Mouse (Mus musculus) left cerebral cortex, postnatal 25 days (tissue): Measurements from ENCODE around the gene Synrg. TPM values are rescaled to one million over a fixed set of nuclear protein-coding genes. Genes with fewer than 3 reads are reported as not detected.

Experiments used
- DNase-seq, 2 experiments: peaks; one replicate each; pipeline ENCODE4 v3.0.0; 2022; ENCODE audit warnings: low spot score in 2 of 2, mixed read lengths in 1 of 2
- intact Hi-C: fragments of 180-260 bp; cut with DNase I; formaldehyde crosslinking; loops from one replicate; pipeline ENCODE4 v1.15.1; 2025
- total RNA-seq, 2 experiments: library from RNA; stranded (reverse); gene quantifications; 2 replicates each; pipeline ENCODE4 v1.2.3; 2021

Synrg gene
- 10 to 100 TPM; 53.1 to 58.3 TPM for total RNA-seq

DNA sequence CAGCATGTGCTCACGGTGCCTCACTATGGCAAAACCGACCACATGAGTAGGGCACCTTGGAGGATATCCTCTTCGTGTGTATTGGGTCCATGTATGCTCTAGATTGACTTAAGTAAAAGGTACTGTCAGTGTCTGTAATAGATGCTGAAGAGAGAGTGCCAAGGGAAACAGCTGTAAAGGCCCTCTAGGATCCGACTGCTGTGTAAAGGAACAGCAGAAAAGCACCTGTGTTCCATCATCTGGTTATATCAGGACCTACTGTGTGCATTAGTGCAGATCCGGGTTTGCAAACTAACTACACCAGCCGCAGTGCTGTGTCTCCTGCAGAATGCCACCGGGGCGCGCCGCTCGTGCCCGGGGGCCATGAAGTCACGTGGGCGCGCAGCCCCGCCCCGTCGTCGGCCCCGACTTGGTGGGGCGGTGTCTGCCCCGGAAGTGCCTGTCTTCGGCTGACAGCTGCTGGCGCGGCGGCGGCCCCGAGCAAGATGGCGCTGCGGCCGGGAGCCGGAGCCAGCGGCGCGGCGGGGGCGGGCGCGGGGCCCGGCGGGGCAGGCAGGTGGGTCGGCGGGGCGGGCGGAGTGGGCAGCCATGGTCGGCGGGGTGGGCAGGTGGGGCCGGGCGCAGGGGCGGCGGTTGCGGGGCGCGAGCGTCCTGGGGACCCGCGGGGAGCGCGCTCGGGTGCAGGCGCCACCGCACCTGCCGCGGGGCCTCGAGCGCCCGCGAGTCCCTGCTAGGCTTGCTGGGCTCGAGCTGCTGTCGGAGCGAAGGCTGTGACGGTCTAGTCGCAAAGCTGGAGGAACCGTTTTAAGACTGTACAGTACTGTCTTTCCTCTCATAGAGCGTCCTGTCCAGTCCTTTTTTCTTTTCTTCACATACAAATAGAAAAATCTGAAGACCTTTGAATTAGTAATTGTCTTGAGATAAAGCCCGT, at the start of gene Synrg:
TSS of gene Synrg (plus strand) at position 438 of the 931 bp plus-strand sequence.
- intact Hi-C loops: loop anchor here (5.0 kb wide), 1 partner anchor 33 kb away; no protein-coding TSS in a partner anchor

DNA sequence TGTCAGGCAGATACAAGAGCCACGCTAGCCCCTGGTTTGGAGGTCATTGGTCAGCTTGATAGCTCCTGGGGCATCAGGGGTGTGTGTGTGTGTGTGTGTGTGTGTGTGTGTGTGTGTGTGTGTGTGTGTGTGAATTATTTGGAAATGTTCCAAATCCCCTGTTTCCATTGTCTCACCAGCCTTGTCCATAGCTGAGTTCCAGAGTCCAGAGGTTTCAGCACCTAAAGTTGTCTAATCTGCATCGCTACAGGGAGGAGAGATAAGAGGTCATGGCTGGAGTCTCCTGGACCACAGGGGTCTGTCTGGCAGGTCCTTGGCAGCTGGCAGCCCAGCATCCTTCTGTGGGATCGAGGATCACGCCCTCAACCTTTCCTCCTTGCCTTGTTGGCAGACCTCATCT, 49.7 kb upstream of the Synrg start:
- intact Hi-C loops: no loop called here

More for the DNA sequence above, at the start of gene Synrg:
- peak; percentile 88 to 92 for DNase-seq

GRCm38 (mm10) chr11:83922600-83922999, 41.6 kb upstream of the Synrg start:
- intact Hi-C loops: no loop called here

More for the DNA sequence above, 49.7 kb upstream of the Synrg start:
- DNase-seq: no peak

GRCm38 (mm10) chr11:83927097-83927496, 37.1 kb upstream of the Synrg start:
- intact Hi-C loops: no loop called here
- DNase-seq: no peak

More at GRCm38 (mm10) chr11:83922600-83922999, 41.6 kb upstream of the Synrg start:
- DNase-seq: no peak

DNA sequence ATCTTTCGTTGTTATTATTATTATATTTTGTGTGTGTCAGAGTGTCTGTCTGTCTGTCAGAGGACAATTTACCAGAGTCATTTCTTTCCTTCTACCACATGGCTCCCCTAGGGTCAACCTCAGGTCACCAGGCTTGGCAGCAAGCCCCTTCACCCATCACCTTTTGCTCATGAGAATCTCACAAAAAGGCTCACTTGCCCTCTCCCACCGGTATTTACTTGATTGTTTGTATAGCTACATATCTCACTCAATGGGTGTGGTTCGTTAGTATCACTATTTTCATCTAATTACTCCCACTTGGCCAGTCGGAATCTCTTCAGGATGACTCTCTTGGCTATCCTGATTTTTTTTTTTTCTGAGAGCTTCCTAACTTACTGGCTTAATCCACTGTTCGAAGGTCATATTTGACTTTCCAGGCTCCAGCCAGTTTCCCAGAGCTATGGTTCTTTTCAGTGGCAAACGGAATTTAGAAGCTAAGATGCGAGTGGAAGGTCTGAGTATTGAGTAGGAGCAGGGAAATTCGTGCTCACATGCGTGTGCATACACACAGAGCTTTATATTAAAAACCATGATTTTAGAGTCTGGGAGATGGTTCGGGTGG, 31.6 kb upstream of the Synrg start:
- intact Hi-C loops: no loop called here

DNA sequence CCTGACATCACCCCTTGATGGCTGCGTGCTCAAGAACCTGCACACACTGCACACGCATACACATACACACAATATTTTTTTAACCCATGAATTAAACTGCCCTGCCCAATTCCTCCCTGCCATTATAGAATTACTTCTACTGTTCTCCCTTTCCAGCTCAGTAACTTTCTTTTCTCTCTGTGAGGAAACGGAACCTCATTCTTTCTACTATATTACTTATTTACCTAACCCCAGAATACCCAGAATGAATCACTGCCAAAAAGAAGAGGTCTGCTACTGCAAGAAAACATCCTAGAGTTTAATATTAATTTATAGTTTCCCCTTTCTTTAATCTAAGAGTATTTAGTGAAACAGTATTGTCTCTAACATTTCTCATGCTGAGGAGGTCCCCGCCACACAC, 30.9 kb upstream of the Synrg start:
- no peak for DNase-seq
- intact Hi-C loops: no loop called here

More for the DNA sequence above, 31.6 kb upstream of the Synrg start:
- no peak for DNase-seq

GRCm38 (mm10) chr11:83935986-83936665, 28.1 kb upstream of the Synrg start:
- DNase-seq: peak; percentile 73 to 78
- intact Hi-C loops: loop anchor here (1.0 to 2.0 kb wide), 3 partner anchors 121 to 152 kb away; no protein-coding TSS in a partner anchor

GRCm38 (mm10) chr11:83938556-83938955, 25.7 kb upstream of the Synrg start:
- intact Hi-C loops: no loop called here

DNA sequence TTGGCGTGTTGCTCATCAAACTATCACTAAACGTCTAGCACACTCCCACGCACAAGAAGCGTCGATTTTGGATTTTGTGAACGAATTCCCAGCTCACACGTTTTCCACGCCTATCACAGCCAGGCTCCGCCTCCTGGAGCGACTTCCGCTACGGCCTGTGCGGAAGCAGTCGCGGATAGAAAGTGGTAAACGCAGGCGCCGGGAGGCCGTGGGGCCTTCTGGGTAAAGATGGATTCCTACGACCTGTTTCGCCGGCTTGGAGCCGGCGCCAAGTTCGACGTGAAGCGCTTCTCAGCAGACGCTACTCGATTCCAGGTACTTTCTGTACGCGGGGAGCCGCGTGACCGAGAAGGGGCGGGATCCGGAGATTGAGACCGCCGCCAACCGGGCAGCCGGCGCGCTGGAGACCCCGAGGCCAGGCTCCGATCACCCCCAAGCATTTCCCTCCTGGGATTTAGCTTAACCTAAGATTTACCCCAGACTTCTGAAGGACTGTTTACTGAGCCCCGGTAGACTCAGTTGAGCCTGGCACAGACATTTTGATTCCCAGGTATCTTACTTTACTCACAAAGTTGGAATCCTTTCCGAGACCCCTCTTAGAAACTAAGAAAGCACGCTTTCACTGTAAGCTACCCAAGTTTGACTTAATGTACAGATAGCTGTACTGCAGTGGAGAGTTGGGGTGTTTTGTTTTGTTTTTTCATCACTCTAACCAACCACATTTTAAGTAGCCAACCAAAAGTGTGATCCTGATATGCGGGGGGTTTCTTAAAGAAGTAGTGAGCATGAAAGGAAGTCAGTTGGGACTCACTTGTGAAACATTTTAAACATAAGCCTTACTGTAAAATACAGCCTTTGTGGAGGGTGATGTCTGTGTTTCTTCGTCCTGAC, 22.0 kb upstream of the Synrg start, which contains the start of gene Ddx52:
TSS of gene Ddx52 (plus strand) at position 113 of the 891 bp plus-strand sequence.
- peak; percentile 90 to 94 for DNase-seq
- intact Hi-C loops: no loop called here

More at GRCm38 (mm10) chr11:83938556-83938955, 25.7 kb upstream of the Synrg start:
- DNase-seq: no peak

GRCm38 (mm10) chr11:83956822-83957221, 7.4 kb upstream of the Synrg start:
- DNase-seq: no peak
- intact Hi-C loops: no loop called here

DNA sequence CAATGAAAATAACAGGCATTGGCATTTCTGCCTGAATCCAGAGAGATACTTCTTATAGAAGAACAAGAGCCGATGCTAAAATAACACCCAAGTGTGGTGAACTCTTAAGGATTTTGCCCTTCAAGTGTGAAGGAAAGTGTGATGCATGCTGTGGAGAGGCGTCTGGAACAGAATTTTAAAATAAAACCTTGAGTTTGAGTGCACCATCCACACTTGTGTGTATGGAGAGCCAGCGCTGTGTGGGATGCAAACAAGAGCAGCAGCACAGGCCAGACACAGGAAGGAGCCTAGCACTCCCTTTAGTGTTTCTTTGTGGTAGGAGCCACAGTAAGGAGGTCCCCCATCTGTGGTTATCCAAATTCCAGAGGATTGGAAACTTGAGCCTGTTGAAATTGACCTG, 2.2 kb upstream of the Synrg start:
- DNase-seq: peak; percentile 20 to 79
- intact Hi-C loops: loop anchor here (5.0 kb wide), 1 partner anchor 35 kb away; no protein-coding TSS in a partner anchor

DNA sequence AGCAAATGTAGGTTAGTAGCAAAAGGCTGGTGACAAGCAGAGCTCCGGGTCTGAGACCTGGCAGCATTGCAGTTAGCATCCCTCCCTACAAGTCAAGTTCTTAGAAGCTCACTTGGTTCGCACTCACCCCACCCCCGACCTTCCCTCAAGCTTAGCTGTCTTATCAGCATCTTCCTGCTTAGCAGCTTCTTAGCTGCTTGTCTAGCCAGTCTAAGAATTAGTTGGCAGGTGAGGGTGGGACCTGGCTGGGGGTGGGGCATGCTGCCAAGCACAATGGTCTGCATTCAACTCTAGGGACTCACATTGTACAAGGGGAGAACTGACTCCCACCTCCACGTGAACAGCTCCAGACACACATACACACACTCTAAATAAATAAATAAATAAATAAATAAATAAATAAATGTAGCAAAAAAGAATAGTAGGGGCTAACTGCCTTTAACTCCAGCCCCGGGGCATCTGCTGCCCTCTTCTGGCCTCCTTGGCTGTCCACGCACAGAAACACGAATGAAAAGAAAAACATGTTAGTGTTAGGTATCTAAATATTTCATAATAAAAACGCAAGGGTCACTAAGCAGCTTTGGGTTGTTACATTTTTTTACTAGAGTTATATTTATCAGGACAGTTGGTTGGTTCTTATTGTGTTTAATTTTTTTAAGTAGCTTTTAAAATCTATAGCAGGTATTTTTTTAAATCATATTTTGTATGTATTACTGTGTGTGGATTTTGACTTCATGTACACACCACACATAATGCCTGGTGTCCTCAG, 3.4 kb downstream of the Synrg start:
- intact Hi-C loops: no loop called here
- DNase-seq: no peak

DNA sequence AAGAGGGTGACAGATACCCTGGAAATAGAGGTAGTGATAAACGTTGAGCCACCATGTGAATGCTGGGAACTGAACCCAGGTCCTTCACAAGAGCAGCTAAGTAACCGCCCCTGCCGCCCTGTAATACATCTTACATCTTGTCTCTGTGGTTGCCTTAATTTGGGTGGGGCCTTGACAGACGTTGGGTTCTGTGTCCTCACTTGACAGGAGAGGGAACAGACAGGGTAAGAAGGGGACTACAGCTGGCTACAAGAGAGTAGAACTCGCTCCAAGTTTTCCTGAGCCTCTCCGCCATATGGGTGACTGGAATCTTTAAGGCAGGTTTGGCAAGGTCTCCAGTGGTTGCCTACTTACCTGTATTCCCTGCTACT, 4.0 kb downstream of the Synrg start:
- no peak for DNase-seq
- intact Hi-C loops: no loop called here

DNA sequence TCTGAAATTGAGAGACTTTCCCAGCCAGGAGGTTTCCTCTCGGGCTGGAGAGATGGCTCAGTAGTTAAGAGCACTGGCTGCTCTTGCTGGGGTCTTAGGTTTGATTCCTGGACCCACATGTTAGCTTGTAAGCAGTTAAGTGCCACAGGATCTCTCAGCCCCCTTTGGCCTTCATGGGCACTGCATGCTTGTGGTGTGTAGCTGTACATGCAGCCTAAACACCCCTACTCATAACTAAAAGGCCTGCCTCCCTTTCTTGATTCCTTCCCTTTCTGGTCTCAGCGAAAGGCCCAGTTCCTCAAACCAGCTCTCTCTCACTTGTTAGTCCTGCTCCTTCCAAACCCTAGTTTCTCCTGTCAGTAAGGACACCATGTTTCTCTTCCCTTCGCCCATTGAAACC, 4.8 kb downstream of the Synrg start:
- intact Hi-C loops: no loop called here
- no peak for DNase-seq

GRCm38 (mm10) chr11:83974561-83975346, 10.5 kb downstream of the Synrg start:
- intact Hi-C loops: no loop called here
- DNase-seq: no peak

GRCm38 (mm10) chr11:83975488-83975887, 11.3 kb downstream of the Synrg start:
- no peak for DNase-seq
- intact Hi-C loops: no loop called here

- intact Hi-C loops: no loop called here
Measured at GRCm38 (mm10) chr11:83976236-83976977, 12.2 kb downstream of the Synrg start.

More at GRCm38 (mm10) chr11:83976236-83976977, 12.2 kb downstream of the Synrg start:
- DNase-seq: no peak
